Mouse (Mus musculus): ENCODE measurements around the gene Tmem40. TPM values are rescaled to one million over a fixed set of nuclear protein-coding genes. Genes with fewer than 3 reads are reported as not detected.

Gene Tmem40
- polyA plus RNA-seq, 1 experiment from 2014 or later, result 90.6 TPM

DNA sequence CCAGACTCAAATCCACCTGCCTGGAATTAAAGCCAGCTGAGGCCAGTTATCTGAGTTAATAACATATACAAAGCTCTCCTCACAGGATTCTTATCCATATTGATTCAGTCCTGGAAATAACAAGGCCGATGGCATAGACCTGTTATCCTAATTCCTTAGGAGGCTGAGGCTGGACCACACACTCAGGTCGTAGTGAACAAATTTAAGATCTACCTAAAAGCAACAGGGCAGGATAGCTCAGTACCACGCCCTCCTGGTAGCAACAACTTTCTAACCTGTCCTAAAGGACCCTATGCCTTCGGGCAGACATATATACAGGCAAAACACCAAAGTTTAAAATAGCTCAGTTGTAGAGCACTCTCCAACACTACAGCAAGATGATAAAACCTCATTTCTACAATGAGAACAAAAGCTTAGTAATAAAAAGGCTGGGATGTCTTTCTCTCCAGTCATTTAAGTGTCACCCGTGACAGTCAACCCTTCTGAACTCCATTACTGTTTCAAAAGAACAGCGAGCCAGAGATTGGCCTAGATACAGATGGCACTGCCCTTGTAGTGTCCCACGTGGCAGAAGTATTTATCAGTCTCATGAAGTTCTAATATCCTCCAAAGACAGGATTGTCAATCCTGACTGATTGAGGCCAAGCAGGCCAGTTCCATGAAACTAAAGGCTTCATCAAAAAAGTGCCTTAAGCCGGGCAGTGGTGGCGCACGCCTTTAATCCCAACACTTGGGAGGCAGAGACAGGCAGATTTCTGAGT, 42.4 kb upstream of the Tmem40 start:
- DNase-seq (ENCODE audit: low spot score) (no peak), ATAC-seq (ENCODE audit: low FRiP score, low TSS enrichment) (no peak)
- no peak overlapping the region for H3K9ac ChIP-seq (ENCODE audit: low read length)
- no peak overlapping the region for H3K27ac ChIP-seq (replicated peaks)
- no peak for TF ChIP-seq CTCF (IDR thresholded peaks at IDR 0.05; ENCODE audit: low read depth)
- H3K4me1 ChIP-seq (replicated peaks; ENCODE audit: control insufficient read depth, insufficient read depth), result peaks cover 5% of the 10 kb centered on the region
- H3K4me2 ChIP-seq (replicated peaks; ENCODE audit: low read depth), result no peak overlapping the region
- no peaks in the 10 kb centered on the region for H3K9me3 ChIP-seq (ENCODE audit: control insufficient read depth, low read length)
- no peaks in the 10 kb centered on the region for H3K27me3 ChIP-seq (ENCODE audit: control insufficient read depth, insufficient read depth, low read length)
- no peak overlapping the region for H3K4me3 ChIP-seq (ENCODE audit: low read depth, low read length)
- H3K36me3 ChIP-seq (ENCODE audit: control insufficient read depth, insufficient read depth, low read length), result peaks cover 30% of the 10 kb centered on the region
- WGBS, result 60% methylated on average over 10 of the region's 10 CpGs

DNA sequence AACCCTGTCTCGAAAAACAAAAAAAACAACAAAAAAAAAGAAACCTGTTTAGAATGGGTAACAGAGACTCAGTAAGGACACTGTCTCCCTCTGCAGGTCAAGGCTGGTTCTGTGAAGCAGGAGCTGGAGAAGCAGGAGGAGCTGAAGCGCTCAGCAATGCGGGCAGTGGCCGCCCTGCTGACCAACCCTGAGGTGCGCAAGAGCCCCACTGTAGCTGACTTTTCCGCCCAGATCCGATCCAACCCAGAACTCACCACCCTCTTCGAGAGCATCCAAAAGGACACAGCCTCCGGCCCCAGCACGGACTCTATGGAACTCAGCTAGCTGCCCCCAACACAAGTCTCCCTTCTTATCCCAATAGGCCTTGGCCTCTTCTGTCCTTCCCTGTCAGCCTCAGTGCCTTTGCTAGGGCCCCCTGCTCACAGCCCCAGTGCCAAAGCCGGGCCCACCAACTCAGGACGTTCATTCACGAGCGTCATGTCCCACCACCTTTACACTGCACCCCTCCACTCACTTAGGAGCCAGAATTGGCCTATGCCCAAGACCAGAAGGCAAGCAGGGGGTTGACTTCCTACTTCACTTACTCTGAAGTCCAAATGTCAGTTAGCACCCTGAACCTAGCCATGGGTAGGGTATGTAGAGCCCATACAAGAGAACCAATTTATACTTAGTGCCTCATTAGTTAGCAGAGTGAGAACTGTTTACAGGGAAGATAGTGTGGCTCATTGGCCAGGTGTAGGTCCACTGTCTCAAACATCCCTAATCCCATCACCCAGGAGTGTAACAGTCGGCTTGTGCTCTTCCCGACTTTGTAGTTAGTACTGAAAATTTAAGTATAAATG, 41.6 kb upstream of the Tmem40 start:
- H3K27ac ChIP-seq (replicated peaks), result 0 out of 2 replicates have a peak overlapping the region, but pooled peaks have one; percentile 4
- DNase-seq (ENCODE audit: low spot score) (peak; percentile 84), ATAC-seq (ENCODE audit: low FRiP score, low TSS enrichment) (peak; percentile 67)
- H3K4me1 ChIP-seq (replicated peaks; ENCODE audit: control insufficient read depth, insufficient read depth), result peaks cover 5% of the 10 kb centered on the region
- H3K9me3 ChIP-seq (ENCODE audit: control insufficient read depth, low read length), result no peaks in the 10 kb centered on the region
- no peaks in the 10 kb centered on the region for H3K27me3 ChIP-seq (ENCODE audit: control insufficient read depth, insufficient read depth, low read length)
- WGBS, result 41% methylated on average over 16 of the region's 16 CpGs
- H3K36me3 ChIP-seq (ENCODE audit: control insufficient read depth, insufficient read depth, low read length), result peaks cover 30% of the 10 kb centered on the region
- no peak overlapping the region for H3K4me2 ChIP-seq (replicated peaks; ENCODE audit: low read depth)
- TF ChIP-seq EP300 (optimal IDR thresholded peaks at IDR 0.05) (no peak), CTCF (IDR thresholded peaks at IDR 0.05; ENCODE audit: low read depth) (peak; percentile 81)
- H3K4me3 ChIP-seq (ENCODE audit: low read depth, low read length), result no peak overlapping the region
- H3K9ac ChIP-seq (ENCODE audit: low read length), result no peak overlapping the region

DNA sequence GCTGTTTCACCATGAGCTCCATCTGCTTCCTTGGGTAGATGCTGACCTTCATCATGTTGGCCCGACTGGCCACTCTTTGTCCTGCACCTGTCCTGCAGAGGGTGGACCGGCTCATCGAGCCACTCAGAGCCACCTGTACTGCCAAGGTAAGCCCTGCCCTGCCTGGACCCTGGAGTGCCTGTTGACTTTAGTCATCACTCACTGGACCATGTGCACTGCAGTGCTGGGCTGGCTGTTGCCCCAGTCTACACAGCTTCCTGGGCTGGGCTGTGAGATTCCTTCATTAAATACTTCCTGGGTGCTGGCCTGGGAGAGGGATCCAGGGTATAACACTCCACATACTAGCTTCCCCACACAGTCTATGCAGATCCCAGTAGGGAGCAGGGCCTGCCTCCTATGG, 39.6 kb upstream of the Tmem40 start:
- Histone ChIP-seq H3K27ac (replicated peaks) (no peak overlapping the region), H3K36me3 (ENCODE audit: control insufficient read depth, insufficient read depth, low read length) (peaks cover 37% of the 10 kb centered on the region), H3K4me3 (ENCODE audit: low read depth, low read length) (no peak overlapping the region), H3K9ac (ENCODE audit: low read length) (no peak overlapping the region), H3K4me1 (replicated peaks; ENCODE audit: control insufficient read depth, insufficient read depth) (peaks cover 5% of the 10 kb centered on the region), H3K9me3 (ENCODE audit: control insufficient read depth, low read length) (no peaks in the 10 kb centered on the region), H3K27me3 (ENCODE audit: control insufficient read depth, insufficient read depth, low read length) (no peaks in the 10 kb centered on the region), H3K4me2 (replicated peaks; ENCODE audit: low read depth) (no peak overlapping the region)
- peak; percentile 60 for DNase-seq (ENCODE audit: low spot score)
- peak; percentile 81 for ATAC-seq (ENCODE audit: low FRiP score, low TSS enrichment)
- no peak for TF ChIP-seq CTCF (IDR thresholded peaks at IDR 0.05; ENCODE audit: low read depth)
- TF ChIP-seq EP300 (optimal IDR thresholded peaks at IDR 0.05), result no peak
- WGBS, result 78% methylated on average over 3 of the region's 3 CpGs

DNA sequence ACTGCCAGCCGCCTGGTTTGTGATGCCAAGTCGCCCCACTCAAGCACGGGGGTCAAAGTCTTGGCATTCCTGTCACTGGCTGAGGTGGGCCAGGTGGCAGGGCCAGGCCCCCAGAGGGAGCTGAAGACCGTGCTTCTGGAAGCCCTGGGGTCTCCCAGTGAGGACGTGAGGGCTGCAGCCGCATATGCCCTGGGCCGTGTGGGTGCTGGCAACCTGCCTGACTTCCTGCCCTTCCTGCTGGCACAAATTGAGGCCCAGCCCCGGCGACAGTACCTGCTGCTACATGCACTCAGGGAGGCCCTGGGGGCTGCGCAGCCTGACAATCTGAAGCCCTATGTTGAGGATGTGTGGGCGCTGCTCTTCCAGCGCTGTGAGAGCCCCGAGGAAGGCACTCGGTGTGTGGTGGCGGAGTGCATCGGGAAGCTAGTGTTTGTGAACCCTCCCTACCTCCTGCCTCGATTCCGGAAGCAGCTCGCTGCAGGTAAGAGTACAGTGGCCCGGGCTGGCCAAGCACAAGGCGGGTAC, 30.5 kb upstream of the Tmem40 start:
- H3K9ac ChIP-seq (ENCODE audit: low read length), result no peak overlapping the region; the same call in none of the 2 replicates
- H3K27ac ChIP-seq (replicated peaks), result no peak overlapping the region
- peaks cover 13% of the 10 kb centered on the region for H3K36me3 ChIP-seq (ENCODE audit: control insufficient read depth, insufficient read depth, low read length)
- H3K4me2 ChIP-seq (replicated peaks; ENCODE audit: low read depth), result peak overlapping the region; percentile 20; the same call in 1 of the 2 replicates
- no peak; the same call in 1 of the 2 replicates for ATAC-seq (ENCODE audit: low FRiP score, low TSS enrichment)
- no peaks in the 10 kb centered on the region for H3K4me1 ChIP-seq (replicated peaks; ENCODE audit: control insufficient read depth, insufficient read depth)
- no peak overlapping the region for H3K4me3 ChIP-seq (ENCODE audit: low read depth, low read length)
- H3K27me3 ChIP-seq (ENCODE audit: control insufficient read depth, insufficient read depth, low read length), result no peaks in the 10 kb centered on the region
- H3K9me3 ChIP-seq (ENCODE audit: control insufficient read depth, low read length), result no peaks in the 10 kb centered on the region
- 79% methylated on average over 21 of the region's 21 CpGs for WGBS
- DNase-seq (ENCODE audit: low spot score), result no peak
- no peak for TF ChIP-seq EP300 (optimal IDR thresholded peaks at IDR 0.05)
- TF ChIP-seq CTCF (IDR thresholded peaks at IDR 0.05; ENCODE audit: low read depth), result no peak; the same call in 1 of the 2 replicates

DNA sequence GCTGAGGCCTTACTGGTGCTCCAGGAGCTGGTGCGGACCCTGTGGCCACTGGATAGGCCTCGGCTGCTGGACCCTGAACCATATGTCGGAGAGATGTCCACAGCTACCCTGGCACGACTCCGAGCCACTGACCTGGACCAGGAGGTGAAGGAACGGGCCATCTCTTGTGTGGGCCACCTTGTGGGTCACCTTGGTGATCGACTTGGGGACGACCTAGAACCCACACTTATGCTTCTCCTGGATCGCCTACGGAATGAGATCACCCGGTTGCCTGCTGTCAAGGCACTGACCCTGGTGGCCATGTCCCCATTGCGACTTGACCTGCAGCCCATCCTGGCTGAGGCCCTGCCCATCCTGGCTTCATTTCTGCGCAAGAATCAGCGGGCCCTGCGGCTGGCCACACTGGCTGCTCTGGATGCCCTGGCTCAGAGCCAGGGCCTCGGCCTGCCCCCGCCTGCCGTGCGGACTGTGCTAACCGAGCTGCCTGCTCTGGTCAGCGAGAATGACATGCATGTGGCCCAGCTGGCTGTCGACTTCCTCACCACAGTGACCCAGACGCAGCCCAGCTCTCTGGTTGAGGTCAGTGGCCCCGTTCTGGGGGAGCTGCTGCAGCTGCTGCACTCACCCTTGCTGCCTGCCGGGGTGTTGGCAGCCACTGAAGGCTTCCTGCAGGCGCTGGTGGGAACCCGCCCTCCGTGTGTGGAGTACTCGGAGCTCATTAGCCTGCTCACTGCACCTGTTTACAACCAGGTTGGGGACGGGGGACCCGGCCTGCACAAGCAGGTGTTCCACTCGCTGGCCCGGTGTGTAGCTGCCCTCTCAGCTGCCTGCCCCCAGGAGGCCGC, 29.9 kb upstream of the Tmem40 start:
- peaks cover 11% of the 10 kb centered on the region; the same call in 1 of the 2 replicates for H3K36me3 ChIP-seq (ENCODE audit: control insufficient read depth, insufficient read depth, low read length)
- H3K4me1 ChIP-seq (replicated peaks; ENCODE audit: control insufficient read depth, insufficient read depth), result no peaks in the 10 kb centered on the region
- no peak for TF ChIP-seq EP300 (optimal IDR thresholded peaks at IDR 0.05)
- no peak for TF ChIP-seq CTCF (IDR thresholded peaks at IDR 0.05; ENCODE audit: low read depth)
- no peaks in the 10 kb centered on the region for H3K27me3 ChIP-seq (ENCODE audit: control insufficient read depth, insufficient read depth, low read length)
- H3K4me2 ChIP-seq (replicated peaks; ENCODE audit: low read depth), result no peak overlapping the region
- H3K4me3 ChIP-seq (ENCODE audit: low read depth, low read length), result no peak overlapping the region
- ATAC-seq (ENCODE audit: low FRiP score, low TSS enrichment) (no peak; the same call in 1 of the 2 replicates), DNase-seq (ENCODE audit: low spot score) (no peak)
- WGBS, result 73% methylated on average over 34 of the region's 34 CpGs
- no peak overlapping the region for H3K27ac ChIP-seq (replicated peaks)
- no peak overlapping the region; the same call in 1 of the 2 replicates for H3K9ac ChIP-seq (ENCODE audit: low read length)
- H3K9me3 ChIP-seq (ENCODE audit: control insufficient read depth, low read length), result no peaks in the 10 kb centered on the region

Data from stomach, postnatal 0 days (tissue).